Mouse (Mus musculus) cerebellum, adult 2 months (tissue): ENCODE measurements around the gene Trappc2l.

ENCODE experiments used
- CTCF ChIP-seq: fragments of 200-500 bp; IDR thresholded peaks from 2 replicates; pipeline ENCODE4 v1.5.1; 2011; ENCODE audit warnings: low read depth, mild to moderate bottlenecking, control low read depth, low read length, moderate library complexity, borderline replicate concordance; ENCODE audit not compliant: insufficient read depth
- POLR2A ChIP-seq: fragments of 200-500 bp; IDR thresholded peaks from 2 replicates; pipeline ENCODE4 v1.6.1; 2011; ENCODE audit warnings: low read length, control low read depth, borderline replicate concordance; ENCODE audit not compliant: insufficient read depth

- TF ChIP-seq CTCF (peak; percentile 15; the same call in 1 of the 2 replicates), POLR2A (no peak)
Observed at GRCm38 (mm10) chr8:122665221-122665620, 53.8 kb downstream of the Trappc2l start.
